23 mouse cellular contexts compared by ENCODE assay signal in genomic region chr12:75540621-75541171, GRCm38 (mm10). TPM values are rescaled to one million over a fixed set of nuclear protein-coding genes. Genes with fewer than 3 reads are reported as not detected.
DNase-seq lines count a peak whose midpoint lies in the region; ATAC-seq and TF ChIP-seq lines count a peak whose summit lies in the region.
"Had no signal": no experiment of that assay in that cellular context is flagged by ENCODE, and none has a peak within 500 bp of the region (broad histone marks: within the 10 kb centered on the region; RNA-seq: fewer than 3 reads in every experiment).

No protein-coding gene starts in this region.

- H3K9me3 ChIP-seq in heart, embryonic 14.5 days (ENCODE audit: control insufficient read depth, low read length): no peaks in the 10 kb centered on the region
- H3K9me3 ChIP-seq: forebrain, embryonic 13.5 days; G1E; kidney, embryonic 15.5 days; midbrain, embryonic 10.5 days; midbrain, embryonic 15.5 days had no signal

- no peaks in the 10 kb centered on the region for H3K36me3 ChIP-seq in heart, embryonic 14.5 days (ENCODE audit: control insufficient read depth, insufficient read depth, low read length)
- H3K36me3 ChIP-seq: kidney, embryonic 15.5 days; midbrain, embryonic 10.5 days; midbrain, embryonic 15.5 days had no signal

- peaks cover 25% of the 10 kb centered on the region for H3K4me1 ChIP-seq in cerebellum, adult 2 months (ENCODE audit: control insufficient read depth, insufficient read depth, low read length)
- H3K4me1 ChIP-seq in heart, embryonic 14.5 days (ENCODE audit: control insufficient read depth in 2 of 2, insufficient read depth in 2 of 2, low read length in 2 of 2): peaks cover 15 to 45% of the 10 kb centered on the region in 2 experiments

- TF ChIP-seq CTCF in cerebellum, adult 2 months (IDR thresholded peaks at IDR 0.05; ENCODE audit: borderline replicate concordance, insufficient read depth, low read depth, low read length): no peak
- TF ChIP-seq CTCF in left cerebral cortex, adult 2 months (IDR thresholded peaks at IDR 0.05): no peak

- no peaks in the 10 kb centered on the region for H3K27me3 ChIP-seq in cerebellum, adult 2 months (ENCODE audit: control insufficient read depth, insufficient read depth, low read length)
- no peaks in the 10 kb centered on the region for H3K27me3 ChIP-seq in heart, embryonic 14.5 days (ENCODE audit: control insufficient read depth, insufficient read depth, low read length)
- H3K27me3 ChIP-seq: forebrain, embryonic 13.5 days; kidney, embryonic 15.5 days; midbrain, embryonic 15.5 days had no signal

- intact Hi-C loops in heart, postnatal 25 days (cut with DNase I): no loop called here
- intact Hi-C loops in left cerebral cortex, adult 2 months (cut with DNase I): no loop called here

- H3K27ac ChIP-seq in cerebellum, adult 2 months (ENCODE audit: insufficient read depth, low read length): peak overlapping the region; percentile 39
- H3K27ac ChIP-seq in heart, embryonic 14.5 days (replicated peaks in 1 of 2; ENCODE audit: control insufficient read depth in 1 of 2, insufficient read depth in 1 of 2, low read depth in 2 of 2, low read length in 2 of 2): 0 out of 4 replicates have a peak overlapping the region, but pooled peaks have one; percentile 3 to 11
- peak overlapping the region; percentile 64; the same call in 1 of the 2 replicates for H3K27ac ChIP-seq in left cerebral cortex, adult 2 months
- H3K27ac ChIP-seq: forebrain, embryonic 13.5 days; kidney, embryonic 15.5 days; layer of hippocampus, adult 2 months; liver, embryonic 14.5 days; macrophage; midbrain, embryonic 10.5 days; midbrain, embryonic 15.5 days had no signal

- H3K9ac ChIP-seq in heart, embryonic 14.5 days (ENCODE audit: low read length): no peak overlapping the region
- H3K9ac ChIP-seq: forebrain, embryonic 13.5 days; kidney, embryonic 15.5 days; liver, embryonic 14.5 days; midbrain, embryonic 15.5 days had no signal

- TF ChIP-seq POLR2A in cerebellum, adult 2 months (IDR thresholded peaks at IDR 0.05; ENCODE audit: borderline replicate concordance, insufficient read depth, low read length): no peak

- H3K4me3 ChIP-seq in cerebellum, adult 2 months (replicated peaks; ENCODE audit: insufficient read depth, low read depth, low read length): no peak overlapping the region
- H3K4me3 ChIP-seq in heart, embryonic 14.5 days (ENCODE audit: control insufficient read depth in 1 of 2, insufficient read depth in 1 of 2, low read depth in 1 of 2, low read length in 2 of 2): no peak overlapping the region
- no peak overlapping the region for H3K4me3 ChIP-seq in left cerebral cortex, adult 2 months
- H3K4me3 ChIP-seq: forebrain, embryonic 13.5 days; kidney, embryonic 15.5 days; layer of hippocampus, adult 2 months; midbrain, embryonic 10.5 days; midbrain, embryonic 15.5 days had no signal

- peak; percentile 43 to 47 for DNase-seq in cerebellum, adult 2 months
- DNase-seq in cerebellum, adult 9-10 months: no peak
- no peak for DNase-seq in heart, postnatal 25 days (ENCODE audit: low spot score)
- no peak for DNase-seq in left cerebral cortex, adult 2 months (ENCODE audit: extremely low spot score in 1 of 2, low spot score in 2 of 2)
- no peak for DNase-seq in left cerebral cortex, adult 9 months (ENCODE audit: low spot score in 2 of 2)
- peak; percentile 74 for DNase-seq in brain, adult 2 months (ENCODE audit: low read depth, low spot score)
- DNase-seq in adrenal gland, adult 2 months: no peak
- DNase-seq: adrenal gland, postnatal 10 days; cerebellum, adult 11-12 months; gastrocnemius, postnatal 36 days; kidney, adult 11 months; left cerebral cortex, postnatal 4 days; lung, adult 2 months; lung, postnatal 10 days had no signal

- no peak overlapping the region for H3K4me2 ChIP-seq in heart, embryonic 14.5 days (ENCODE audit: low read length)
- H3K4me2 ChIP-seq: forebrain, embryonic 13.5 days; kidney, embryonic 15.5 days; midbrain, embryonic 15.5 days had no signal

- WGBS in cerebellum, adult 2 months: 39% methylated on average over 5 of the region's 5 CpGs
- 83% methylated on average over 5 of the region's 5 CpGs for WGBS in heart, embryonic 14.5 days

- no peak for ATAC-seq in heart, embryonic 14.5 days (ENCODE audit: insufficient number of reproducible peaks, insufficient read depth, low FRiP score, low read depth)
- ATAC-seq: forebrain, embryonic 13.5 days; midbrain, embryonic 15.5 days had no signal

RNA-seq across cellular contexts. Expression of gene Ppp2r5e, which starts 55.3 kb away (rescaled TPM):
- 39.4 and 42.7 TPM in 2 replicates for polyA plus RNA-seq in cerebellum, adult 2 months (2012; rRNA removed)
- polyA plus RNA-seq in heart, embryonic 14.5 days (2014; fragmentation: Nextera tagmentation; extraction: Ambion mirVana): 13.1 and 13.8 TPM in 2 replicates
- total RNA-seq in heart, postnatal 25 days (2021): 10 to 100 TPM; 32.0 to 33.8 TPM
- total RNA-seq in left cerebral cortex, adult 2 months (2021): 10 to 100 TPM; 81.7 to 84.9 TPM
- 10 to 100 TPM; 45.2 to 50.3 TPM for total RNA-seq in adrenal gland, adult 2 months (2021)
- polyA plus RNA-seq in adrenal gland, adult 2 months (2012; rRNA removed): 50.3 and 57.4 TPM in 2 replicates

Comparison
In these comparisons a context has a peak if more than half of its experiments do, and no peak if none do; other contexts are left out.
1. DNase-seq: peak in cerebellum, adult 2 months (2 of 2) and brain, adult 2 months (single experiment); none in cerebellum, adult 9-10 months (single experiment), heart, postnatal 25 days (single experiment), left cerebral cortex, adult 2 months (0 of 2), left cerebral cortex, adult 9 months (0 of 2) and adrenal gland, adult 2 months (single experiment).
2. H3K27ac ChIP-seq: peak in every context shown above with its lines; median percentile 64 in left cerebral cortex, adult 2 months; 39 in cerebellum, adult 2 months; 7 in heart, embryonic 14.5 days.